Mouse (Mus musculus) layer of hippocampus, adult 11-12 months (tissue): Measurements from ENCODE around the gene Rnf103.

ENCODE experiments used
- DNase-seq: peaks from one replicate; pipeline ENCODE4 v3.0.0; 2022; ENCODE audit warnings: low spot score

Gene Rnf103

DNA sequence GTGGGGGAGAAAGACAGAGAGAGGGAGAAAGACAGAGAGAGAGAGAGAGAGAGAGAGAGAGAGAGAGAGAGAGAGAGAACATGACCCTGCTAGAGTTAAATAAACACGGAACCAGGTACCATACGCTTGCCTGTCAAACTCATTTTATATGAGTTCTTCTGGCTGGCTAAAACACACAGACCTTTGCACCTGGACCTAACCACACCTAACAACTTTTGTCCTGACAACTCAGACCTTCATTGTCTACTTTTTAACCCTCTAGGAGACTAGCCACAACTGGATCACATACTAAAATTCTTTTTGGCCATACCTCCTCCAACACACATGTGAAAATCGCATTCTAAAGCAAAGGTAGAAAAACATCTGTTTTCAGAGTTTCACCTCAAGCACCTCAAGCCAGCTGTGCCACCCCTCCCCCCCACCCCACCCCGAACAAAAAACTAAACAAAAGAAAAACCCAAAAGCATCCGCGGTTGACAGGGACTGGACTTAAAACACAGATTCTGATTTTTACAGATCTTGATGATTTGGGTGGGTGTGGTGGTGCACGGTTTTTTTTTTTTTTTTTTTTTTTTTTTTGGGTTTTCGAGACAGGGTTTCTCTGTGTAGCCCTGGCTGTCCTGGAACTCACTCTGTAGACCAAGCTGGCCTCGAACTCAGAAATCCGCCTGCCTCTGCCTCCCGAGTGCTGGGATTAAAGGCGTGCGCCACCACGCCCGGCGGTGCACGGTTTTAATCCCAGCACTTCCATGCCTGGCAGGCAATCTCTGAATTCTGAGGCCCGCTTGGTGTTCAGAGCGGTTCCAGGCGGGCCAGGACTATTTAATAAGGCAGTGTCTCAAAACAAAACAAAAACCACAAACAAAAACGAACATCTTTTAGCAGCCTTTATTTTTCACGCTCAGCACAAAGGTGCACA, 679 bp upstream of the Rnf103 start:
- no peak for DNase-seq

DNA sequence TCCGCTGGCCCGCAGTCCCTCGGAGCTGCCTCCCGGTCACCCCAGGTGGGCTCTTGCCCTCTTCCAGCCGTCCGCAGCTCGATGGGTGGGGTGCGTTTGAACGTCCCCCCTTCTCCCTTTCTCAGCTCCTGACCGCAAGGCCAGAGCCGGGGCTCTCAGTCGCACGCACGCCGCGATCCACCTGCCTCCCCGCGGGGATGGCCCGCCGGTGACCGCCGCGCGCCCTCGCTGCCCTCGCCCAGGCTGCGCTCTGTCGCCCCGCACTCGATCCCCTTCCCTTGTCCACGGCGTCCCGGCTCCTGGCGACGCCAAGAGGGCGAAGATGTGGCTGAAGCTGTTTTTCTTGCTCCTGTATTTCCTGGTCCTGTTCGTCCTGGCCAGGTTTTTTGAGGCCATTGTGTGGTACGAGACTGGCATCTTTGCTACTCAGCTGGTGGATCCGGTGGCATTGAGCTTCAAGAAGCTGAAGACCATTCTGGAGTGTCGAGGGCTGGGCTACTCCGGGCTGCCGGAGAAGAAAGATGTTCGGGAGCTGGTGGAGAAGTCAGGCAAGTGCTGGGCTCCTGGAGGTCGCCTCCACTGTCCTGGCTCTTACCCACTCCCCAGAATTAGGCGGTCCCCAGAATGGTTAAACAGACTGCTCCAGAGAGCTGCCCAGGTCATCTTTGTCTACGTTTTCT, 787 bp downstream of the Rnf103 start:
- DNase-seq = peak; percentile 44

DNA sequence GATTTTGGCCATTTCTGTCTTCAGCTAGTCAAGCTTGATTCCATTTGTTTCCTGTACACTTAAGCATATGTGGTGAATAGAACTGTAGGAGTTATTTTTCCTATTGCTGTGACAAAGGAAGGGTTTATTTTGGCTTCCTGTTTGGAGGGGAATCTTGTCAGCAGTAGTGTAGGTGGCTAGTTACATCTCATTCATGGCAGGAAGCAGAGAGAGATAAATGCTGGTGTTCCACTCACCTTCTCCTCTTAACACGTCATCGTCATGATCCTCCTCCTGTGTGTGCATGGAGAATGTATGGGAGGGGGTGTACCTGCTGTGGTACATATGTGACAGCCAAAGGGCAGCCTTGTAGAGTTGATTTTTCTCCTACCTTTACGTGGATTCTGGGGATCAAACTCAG, 6.9 kb downstream of the Rnf103 start:
- no peak for DNase-seq

DNA sequence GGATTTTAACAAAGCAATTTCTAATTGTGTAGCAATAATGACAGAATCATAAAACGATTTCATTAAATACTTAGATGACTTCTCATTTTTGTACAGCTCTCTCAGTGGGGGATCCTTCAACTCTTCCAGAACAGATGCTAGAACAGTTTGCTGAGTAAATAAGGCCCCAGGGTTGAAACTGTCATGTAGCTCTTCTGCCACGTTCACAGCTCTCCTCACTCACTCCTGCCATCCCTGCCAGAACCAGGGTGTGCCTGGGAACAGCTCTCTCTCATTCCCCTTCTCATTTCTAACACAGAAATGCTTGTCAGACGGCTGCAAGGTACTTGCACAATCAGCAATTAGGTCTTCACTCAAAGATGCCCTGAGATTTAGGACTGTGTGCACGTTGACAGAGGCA, 9.3 kb downstream of the Rnf103 start:
- no peak for DNase-seq

DNA sequence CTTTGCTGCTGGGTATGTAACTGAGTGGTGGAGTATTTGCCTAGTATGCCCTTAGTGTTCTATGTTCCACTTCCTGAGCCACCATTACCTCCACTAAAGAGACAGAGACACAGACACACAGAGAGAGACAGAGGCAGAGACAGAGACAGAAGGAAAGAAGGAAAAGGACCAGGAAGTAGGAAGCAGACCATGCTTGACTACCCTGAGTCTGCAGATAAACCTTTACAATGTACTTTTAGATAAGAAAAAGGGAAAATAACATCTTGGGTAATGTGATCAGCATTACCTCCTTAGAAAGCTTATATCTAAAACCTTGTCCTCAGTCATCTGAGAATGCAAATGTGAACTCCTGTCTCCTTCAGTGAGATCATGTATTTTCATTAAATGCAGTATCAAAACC, 10.0 kb downstream of the Rnf103 start:
- no peak for DNase-seq

DNA sequence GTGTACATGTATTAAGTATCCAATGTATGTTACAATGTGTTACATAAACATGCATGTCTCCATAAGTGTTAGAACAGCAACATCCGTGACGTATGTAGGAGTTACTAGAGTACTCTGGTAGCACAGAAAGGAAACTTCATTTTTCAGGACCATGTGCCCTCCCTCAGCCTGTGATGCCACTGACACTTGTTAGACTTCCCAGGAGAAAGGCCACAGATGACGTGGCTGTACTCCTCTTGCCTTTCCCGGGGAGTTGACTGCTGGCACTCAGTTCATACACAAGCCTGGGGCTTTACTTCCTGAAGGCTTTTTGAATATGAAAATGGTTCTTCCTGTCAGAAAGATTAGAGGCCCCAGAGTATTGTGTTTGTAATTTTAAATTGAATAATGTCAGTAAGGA, 10.4 kb downstream of the Rnf103 start:
- no peak for DNase-seq

DNA sequence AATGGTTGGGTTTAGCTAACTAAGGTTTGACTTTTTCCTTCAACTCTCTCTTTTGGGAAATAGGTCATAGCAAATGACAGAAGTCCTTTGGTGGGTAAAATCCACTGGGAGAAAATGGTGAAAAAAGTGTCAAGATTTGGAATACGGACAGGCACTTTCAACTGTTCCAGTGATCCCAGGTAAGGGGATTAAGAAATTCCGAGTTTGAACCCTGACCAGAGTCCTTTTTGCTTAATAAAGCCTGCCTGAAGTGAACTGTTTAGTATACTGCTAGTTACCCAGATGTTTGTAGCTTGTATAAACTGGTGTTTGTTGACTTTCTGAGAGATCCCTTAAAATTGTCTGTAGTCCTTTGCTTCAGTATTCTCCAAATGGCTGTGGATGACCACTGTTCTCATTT, 12.0 kb downstream of the Rnf103 start:
- DNase-seq = no peak

DNA sequence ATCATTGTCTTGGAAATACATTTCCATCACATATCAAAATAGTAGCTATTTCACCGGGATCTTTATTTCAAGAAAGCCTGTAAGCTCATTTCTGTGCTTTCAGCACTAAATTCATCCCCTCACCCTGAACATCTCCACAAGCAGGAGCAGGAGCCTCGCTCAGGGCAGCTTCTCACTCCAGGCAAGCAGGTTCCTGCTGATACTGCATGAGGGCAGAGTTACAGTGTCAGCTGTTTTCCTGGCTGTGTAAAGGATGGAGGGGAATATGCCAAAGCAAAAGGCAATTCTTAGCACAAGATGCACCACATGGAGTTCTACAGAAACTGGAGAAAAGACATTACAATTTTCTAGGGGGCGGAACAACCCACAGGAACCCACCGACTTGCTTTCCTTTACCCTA, 25.8 kb downstream of the Rnf103 start:
- DNase-seq = no peak

DNA sequence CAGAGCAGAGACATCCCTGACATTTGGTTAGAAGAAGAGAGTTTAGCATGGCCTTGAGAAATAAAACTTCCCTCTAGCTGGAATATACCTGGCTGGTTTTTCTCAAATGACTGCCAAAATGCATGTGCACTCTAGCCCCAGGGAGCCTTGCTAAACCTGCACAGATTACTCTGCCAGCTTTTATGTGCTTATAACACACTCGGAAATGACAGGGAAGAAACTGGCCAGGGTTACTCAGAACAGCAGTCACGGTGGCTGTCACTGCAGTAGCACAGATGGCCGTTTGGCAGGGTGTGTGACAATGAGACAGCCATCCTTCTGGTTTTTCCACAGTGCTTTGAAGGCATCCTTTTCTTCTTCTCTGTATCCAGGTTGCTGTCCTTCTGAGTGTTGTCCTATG, 31.9 kb downstream of the Rnf103 start:
- peak; percentile 62 for DNase-seq

DNA sequence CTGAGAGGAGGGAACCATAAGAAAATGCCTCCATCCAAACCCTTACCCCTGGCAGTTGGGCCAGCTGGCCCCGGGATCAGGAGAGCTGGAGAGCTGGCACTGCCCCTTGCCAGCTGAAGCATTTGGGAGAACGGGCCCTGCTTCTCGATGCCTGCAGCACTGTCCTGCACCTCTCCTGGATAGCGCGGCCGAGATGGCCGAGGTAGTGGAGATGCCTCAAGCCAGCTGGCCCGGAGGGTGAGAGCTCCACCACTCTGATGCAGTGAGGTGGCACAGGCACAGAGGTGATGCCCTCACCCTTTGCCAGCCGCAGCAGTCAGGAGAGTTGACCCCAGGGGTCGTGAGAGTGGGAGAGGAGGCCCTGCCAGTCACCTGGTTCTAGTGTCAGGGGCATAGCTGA, 33.4 kb downstream of the Rnf103 start:
- DNase-seq = no peak

DNA sequence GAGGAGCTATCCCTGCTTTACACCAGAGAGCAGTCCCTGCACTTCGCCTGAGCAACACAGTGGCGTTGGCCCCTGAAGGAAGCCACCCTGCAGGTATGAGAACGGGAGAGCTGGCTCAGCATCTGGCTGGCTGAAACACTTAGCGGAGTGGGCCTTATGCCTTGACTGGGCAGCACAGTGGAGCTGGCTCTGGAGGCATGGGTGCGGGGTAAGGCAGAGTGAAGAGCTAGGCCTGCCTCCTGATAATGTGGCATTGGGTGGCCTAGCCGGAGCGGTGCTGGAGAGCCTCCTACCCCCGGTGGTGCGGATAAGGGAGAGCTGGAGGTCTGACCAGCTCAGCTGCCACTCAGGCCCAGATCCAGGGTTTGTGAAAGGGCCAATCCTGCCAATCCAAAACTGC, 34.1 kb downstream of the Rnf103 start:
- no peak for DNase-seq

DNA sequence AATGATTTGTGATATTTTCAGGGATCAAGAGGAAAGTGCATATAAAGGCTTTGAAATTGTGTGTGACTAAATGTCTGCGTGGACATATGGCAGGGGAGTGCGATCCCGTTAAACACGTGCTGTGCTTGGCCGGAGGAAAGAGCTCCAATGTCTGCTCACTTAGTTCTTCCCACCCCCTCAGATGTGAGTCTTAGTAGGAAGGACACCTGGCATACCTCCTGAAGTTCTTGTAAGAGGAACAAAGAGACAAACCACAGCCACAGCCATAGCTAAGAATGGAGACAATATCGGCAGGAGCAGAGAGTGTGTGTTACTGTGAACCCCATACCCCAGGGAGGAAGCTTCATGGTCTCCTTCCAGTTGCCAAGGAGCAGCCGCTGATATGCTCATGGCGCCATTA, 36.5 kb downstream of the Rnf103 start:
- DNase-seq = no peak

DNA sequence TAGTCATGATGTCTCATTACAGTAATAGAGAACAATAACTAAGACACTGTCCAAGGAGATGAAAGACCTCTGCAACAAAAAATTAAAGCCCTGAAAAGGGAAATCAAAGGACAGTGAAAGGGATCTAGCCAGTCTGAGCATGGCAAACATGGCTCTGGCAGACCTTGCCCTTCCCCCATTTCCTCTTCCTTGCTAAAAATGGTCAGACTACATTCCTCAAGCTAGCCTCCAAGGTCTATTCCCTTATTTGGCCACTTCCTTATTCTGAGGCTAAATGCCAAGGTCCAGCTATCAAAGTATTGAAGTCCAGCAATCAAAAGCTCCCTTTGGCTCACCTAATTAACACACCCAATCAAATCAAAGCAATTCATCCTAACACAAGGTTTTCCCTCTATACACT, 43.6 kb downstream of the Rnf103 start:
- DNase-seq = no peak

DNA sequence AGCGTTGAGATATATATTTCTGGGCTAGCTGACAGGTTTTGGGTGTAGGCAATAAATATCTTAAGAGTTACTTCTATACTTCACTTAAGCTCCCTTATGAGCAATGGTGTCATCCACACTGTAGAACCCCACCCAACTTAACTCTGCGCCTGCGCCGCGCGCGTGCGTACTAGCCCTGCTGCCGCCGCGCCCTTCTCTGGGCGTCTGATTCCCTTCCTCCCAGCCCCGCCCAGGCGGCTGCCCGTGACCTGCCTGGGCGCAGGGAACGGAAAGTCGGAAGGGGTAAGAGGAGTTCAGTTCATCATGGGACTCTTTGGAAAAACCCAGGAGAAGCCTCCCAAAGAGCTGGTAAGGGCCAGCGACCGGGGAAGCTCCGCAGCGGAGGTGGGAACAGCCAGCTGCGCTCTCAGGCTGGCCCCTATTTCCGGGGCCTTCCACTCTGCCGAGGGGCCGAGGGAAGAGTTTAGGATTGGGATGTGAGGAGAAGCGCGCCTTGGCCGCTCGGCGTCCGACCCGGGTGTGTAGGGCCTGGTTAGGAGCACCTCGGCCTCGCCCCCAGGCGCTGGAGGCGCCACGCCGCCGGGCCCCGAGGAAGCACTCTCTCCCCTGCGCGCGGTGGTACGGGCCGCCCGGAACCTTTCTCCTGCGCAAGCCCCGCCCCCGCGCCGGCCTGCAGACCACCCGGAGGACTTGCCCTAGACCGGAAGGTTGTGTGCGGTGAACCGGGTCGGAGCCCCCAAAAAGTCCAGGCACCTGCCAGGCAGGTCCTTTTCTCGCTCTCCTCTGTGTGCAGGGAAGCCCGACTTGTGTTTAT, 50.2 kb downstream of the Rnf103 start, which contains the start of gene Chmp3:
TSS of gene Chmp3 (plus strand) at position 112 of the 814 bp plus-strand sequence.
- DNase-seq = peak; percentile 96

DNA sequence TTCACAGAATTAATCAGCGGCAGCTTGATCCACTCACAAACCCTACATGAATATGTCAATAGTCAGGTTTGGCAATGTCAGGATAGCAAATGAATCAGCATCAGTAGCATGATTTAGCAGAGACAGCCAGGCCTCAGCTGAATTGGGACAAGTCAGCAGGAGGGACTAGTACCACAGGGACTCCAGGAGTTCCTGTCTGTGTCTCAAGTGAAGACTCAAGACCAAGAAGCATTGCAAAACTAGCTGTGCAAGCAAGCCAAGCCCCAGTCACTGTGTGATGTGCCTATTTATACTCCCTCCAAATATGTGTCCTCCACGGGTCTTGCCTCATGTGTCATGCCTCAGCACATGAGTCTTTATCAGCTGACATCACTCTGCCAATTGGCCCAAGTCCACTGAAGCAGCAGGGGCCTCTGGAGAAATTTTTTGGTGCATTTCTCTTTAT, 61.8 kb downstream of the Rnf103 start:
- DNase-seq = peak; percentile 9

DNA sequence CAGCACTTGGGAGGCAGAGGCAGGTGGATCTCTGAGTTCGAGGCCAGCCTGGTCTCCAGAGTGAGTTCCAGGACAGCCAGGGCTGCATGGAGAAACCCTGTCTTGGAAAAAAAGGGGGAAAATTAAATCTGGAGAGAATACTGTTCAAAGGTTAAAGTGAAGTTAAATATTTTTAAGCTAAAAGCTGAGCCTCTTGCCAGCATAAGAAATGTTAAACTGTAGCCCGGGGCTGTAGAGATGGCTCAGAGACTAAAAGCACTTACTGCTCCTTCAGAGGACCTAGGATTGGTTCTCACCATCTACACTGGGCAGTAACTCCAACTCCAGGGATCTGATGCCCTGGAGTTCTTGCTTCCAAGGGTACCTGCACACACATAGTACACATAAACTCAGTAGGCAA, 63.1 kb downstream of the Rnf103 start:
- DNase-seq = no peak
